ENCODE assay signal across 8 mouse cellular contexts in genomic region chr10:93833699-93834393, GRCm38 (mm10). TPM values are rescaled to one million over a fixed set of nuclear protein-coding genes. Genes with fewer than 3 reads are reported as not detected.
DNase-seq lines count a peak whose midpoint lies in the region; ATAC-seq and TF ChIP-seq lines count a peak whose summit lies in the region.

No protein-coding gene starts in this region.

- DNase-seq in right cerebral cortex, postnatal 4 days: peak; percentile 31
- no peak for DNase-seq in right cerebral cortex, postnatal 36 days (ENCODE audit: low spot score in 2 of 2)
- DNase-seq in cerebellum, postnatal 36 days: peak; percentile 62 to 74
- peak; percentile 68 for DNase-seq in gastrocnemius, postnatal 14 days
- peak; percentile 89 for DNase-seq in lung, embryonic 14.5 days
- DNase-seq in thymus, postnatal 25 days: peak; percentile 88

- no peaks in the 10 kb centered on the region for H3K9me3 ChIP-seq in intestine, postnatal 0 days (ENCODE audit: control insufficient read depth)
- no peaks in the 10 kb centered on the region for H3K9me3 ChIP-seq in lung, embryonic 14.5 days (ENCODE audit: low read depth, low read length)

- TF ChIP-seq CTCF in intestine, postnatal 0 days (IDR thresholded peaks at IDR 0.05; ENCODE audit: low read depth): peak; percentile 36
- no peak for TF ChIP-seq CTCF in lung, embryonic 14.5 days (IDR thresholded peaks at IDR 0.05; ENCODE audit: low read depth)

- peak; percentile 59 for ATAC-seq in intestine, postnatal 0 days
- ATAC-seq in lung, embryonic 14.5 days (ENCODE audit: insufficient read depth): peak; percentile 93
- 0 out of 2 replicates have a peak, but pooled peaks have one; percentile 13 for ATAC-seq in neutrophil, adult 5-6 weeks (ENCODE audit: extremely low read depth, insufficient number of reproducible peaks, low FRiP score, poor library complexity, severe bottlenecking)

- H3K27me3 ChIP-seq in intestine, postnatal 0 days (replicated peaks; ENCODE audit: control insufficient read depth, insufficient read depth, low read length): peaks cover 74% of the 10 kb centered on the region
- H3K27me3 ChIP-seq in lung, embryonic 14.5 days (ENCODE audit: insufficient read depth, low read length): peaks cover 58% of the 10 kb centered on the region

- H3K9ac ChIP-seq in intestine, postnatal 0 days (ENCODE audit: low read depth, low read length): no peak overlapping the region
- peak overlapping the region; percentile 49 for H3K9ac ChIP-seq in lung, embryonic 14.5 days

- intact Hi-C loops in gastrocnemius, postnatal 14 days (cut with DNase I; ENCODE audit: low total_unique reads): no loop called here

- peak overlapping the region; percentile 72 for H3K4me3 ChIP-seq in intestine, postnatal 0 days (ENCODE audit: low read depth, low read length)
- peak overlapping the region; percentile 73 for H3K4me3 ChIP-seq in lung, embryonic 14.5 days (ENCODE audit: low read depth, low read length)

- no peaks in the 10 kb centered on the region for H3K36me3 ChIP-seq in intestine, postnatal 0 days (ENCODE audit: control insufficient read depth, insufficient read depth)
- H3K36me3 ChIP-seq in lung, embryonic 14.5 days (ENCODE audit: insufficient read depth): no peaks in the 10 kb centered on the region

- WGBS in intestine, postnatal 0 days: 0% methylated on average over 75 of the region's 75 CpGs
- under 1% methylated on average over 74 of the region's 75 CpGs for WGBS in lung, embryonic 14.5 days

- H3K27ac ChIP-seq in intestine, postnatal 0 days (ENCODE audit: low read depth, low read length): no peak overlapping the region
- no peak overlapping the region for H3K27ac ChIP-seq in lung, embryonic 14.5 days (ENCODE audit: low read depth)

- H3K4me1 ChIP-seq in intestine, postnatal 0 days (replicated peaks; ENCODE audit: control insufficient read depth, insufficient read depth, low read length): 0 out of 2 replicates have a peak, but pooled peaks cover 4% of the 10 kb centered on the region
- H3K4me1 ChIP-seq in lung, embryonic 14.5 days (ENCODE audit: insufficient read depth): 0 out of 2 replicates have a peak, but pooled peaks cover 2% of the 10 kb centered on the region

- peak overlapping the region; percentile 97 for H3K4me2 ChIP-seq in intestine, postnatal 0 days (replicated peaks; ENCODE audit: low read depth)
- H3K4me2 ChIP-seq in lung, embryonic 14.5 days: peak overlapping the region; percentile 96

RNA-seq across cellular contexts. Expression of gene Usp44, which starts 2.5 kb away (rescaled TPM):
- under 1 TPM; 0.31 to 0.45 TPM for total RNA-seq in gastrocnemius, postnatal 14 days (2021)
- polyA plus RNA-seq in intestine, postnatal 0 days (2015; fragmentation: Nextera tagmentation; extraction: Ambion mirVana): 0.08 and 0.09 TPM in 2 replicates
- polyA plus RNA-seq in lung, embryonic 14.5 days (2014; fragmentation: Nextera tagmentation; extraction: Ambion mirVana): 0.70 and 0.74 TPM in 2 replicates
- not detected in 2 replicates for total RNA-seq in neutrophil, adult 5-6 weeks (2017)

Comparison
In these comparisons a context has a peak if more than half of its experiments do, and no peak if none do; other contexts are left out.
1. DNase-seq: peak in right cerebral cortex, postnatal 4 days (single experiment), cerebellum, postnatal 36 days (2 of 2), gastrocnemius, postnatal 14 days (single experiment), lung, embryonic 14.5 days (single experiment) and thymus, postnatal 25 days (single experiment); none in right cerebral cortex, postnatal 36 days (0 of 2).
2. ATAC-seq: peak in every context shown above with its lines; median percentile 93 in lung, embryonic 14.5 days; 59 in intestine, postnatal 0 days; 13 in neutrophil, adult 5-6 weeks.